Comparison of ENCODE assay signal across 8 mouse cellular contexts in the genomic region with DNA sequence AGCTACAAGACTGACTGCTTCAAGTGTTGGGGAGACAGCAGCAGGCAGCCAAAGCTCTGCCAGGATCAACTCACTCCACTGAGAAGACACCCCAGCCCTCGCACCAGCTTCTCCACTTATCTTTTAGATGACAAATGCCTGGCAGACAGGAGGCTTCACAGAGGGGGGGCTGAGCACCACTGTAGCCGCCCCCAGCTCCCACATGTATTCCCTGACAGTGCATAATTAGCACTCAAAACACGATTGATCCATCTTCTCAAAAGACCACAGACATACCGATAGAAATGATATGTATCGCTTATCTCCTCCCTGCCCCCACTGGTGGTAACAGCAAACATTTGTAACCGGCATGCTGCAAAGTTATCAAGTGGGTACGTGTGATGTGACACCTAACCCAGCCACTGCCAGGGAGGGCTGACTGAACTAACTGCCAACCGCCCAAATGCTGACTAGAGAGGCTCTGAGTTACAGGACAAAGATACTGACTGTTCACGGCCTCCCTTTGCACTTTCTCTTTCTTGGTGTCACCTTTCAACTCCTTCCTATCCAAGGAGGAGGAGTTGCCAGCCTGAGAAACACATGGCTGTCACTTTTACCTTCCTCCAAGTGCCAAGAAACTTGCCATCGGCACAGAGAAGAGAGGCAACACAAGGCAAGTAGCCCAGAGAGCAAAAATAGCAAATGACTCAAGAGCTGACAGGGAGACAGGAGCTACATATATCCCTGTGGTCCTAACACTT.
DNase-seq lines count a peak whose midpoint lies in the region; ATAC-seq and TF ChIP-seq lines count a peak whose summit lies in the region.

No protein-coding gene starts in this region.

- no peak for TF ChIP-seq CTCF in heart, postnatal 0 days (IDR thresholded peaks at IDR 0.05; ENCODE audit: low read depth)

- DNase-seq in kidney, postnatal 36 days, result no peak
- peak; percentile 63 for DNase-seq in c-Kit-positive CD71-positive TER-119-positive erythroid progenitor cells, embryonic 14.5 days (ENCODE audit: low spot score)
- peak; percentile 50 for DNase-seq in heart, postnatal 0 days (ENCODE audit: low spot score)
- DNase-seq in MN1 (ENCODE audit: low spot score), result no peak
- no peak for DNase-seq in Muller cell, postnatal 12 days (ENCODE audit: inconsistent ontology term)

- no peak overlapping the region for H3K4me2 ChIP-seq in kidney, embryonic 16.5 days (replicated peaks; ENCODE audit: low read depth, low read length)
- H3K4me2 ChIP-seq in heart, postnatal 0 days (ENCODE audit: low read depth, low read length), result no peak overlapping the region
- no peak overlapping the region for H3K4me2 ChIP-seq in hindbrain, embryonic 12.5 days (replicated peaks)

- peak; percentile 46; the same call in 1 of the 2 replicates for ATAC-seq in kidney, embryonic 16.5 days (ENCODE audit: low FRiP score, low TSS enrichment)
- peak; percentile 77 for ATAC-seq in heart, postnatal 0 days (ENCODE audit: insufficient read depth, low read depth)
- ATAC-seq in megakaryocyte, adult 5-6 weeks (ENCODE audit: poor library complexity, severe bottlenecking), result peak; percentile 28
- no peak for ATAC-seq in hindbrain, embryonic 12.5 days (ENCODE audit: low FRiP score)

- H3K9me3 ChIP-seq in kidney, embryonic 16.5 days (ENCODE audit: low read length), result no peaks in the 10 kb centered on the region
- H3K9me3 ChIP-seq in heart, postnatal 0 days (replicated peaks; ENCODE audit: control insufficient read depth, low read length), result no peaks in the 10 kb centered on the region
- no peaks in the 10 kb centered on the region for H3K9me3 ChIP-seq in hindbrain, embryonic 12.5 days (replicated peaks)

- no peak for TF ChIP-seq EP300 in heart, postnatal 0 days (IDR thresholded peaks at IDR 0.05; ENCODE audit: low read depth)

- no peaks in the 10 kb centered on the region for H3K36me3 ChIP-seq in kidney, embryonic 16.5 days (ENCODE audit: insufficient read depth, low read length)
- peaks cover 17% of the 10 kb centered on the region for H3K36me3 ChIP-seq in heart, postnatal 0 days (replicated peaks; ENCODE audit: control insufficient read depth, insufficient read depth, low read length)
- H3K36me3 ChIP-seq in hindbrain, embryonic 12.5 days, result no peaks in the 10 kb centered on the region

- no peak overlapping the region for H3K4me3 ChIP-seq in kidney, embryonic 16.5 days (ENCODE audit: low read length)
- H3K4me3 ChIP-seq in heart, postnatal 0 days (ENCODE audit: low read depth, low read length), result no peak overlapping the region
- no peak overlapping the region for H3K4me3 ChIP-seq in hindbrain, embryonic 12.5 days

- H3K27ac ChIP-seq in kidney, embryonic 16.5 days (ENCODE audit: low read length), result no peak overlapping the region
- H3K27ac ChIP-seq in heart, postnatal 0 days (ENCODE audit: low read depth), result peak overlapping the region; percentile 52
- H3K27ac ChIP-seq in hindbrain, embryonic 12.5 days, result no peak overlapping the region

- no peaks in the 10 kb centered on the region for H3K27me3 ChIP-seq in kidney, embryonic 16.5 days (ENCODE audit: insufficient read depth, low read length)
- no peaks in the 10 kb centered on the region for H3K27me3 ChIP-seq in heart, postnatal 0 days (ENCODE audit: control insufficient read depth, insufficient read depth, low read length)
- H3K27me3 ChIP-seq in hindbrain, embryonic 12.5 days, result no peaks in the 10 kb centered on the region

- WGBS in kidney, embryonic 16.5 days, result 18% methylated on average over 10 of the region's 10 CpGs
- WGBS in heart, postnatal 0 days, result 25% methylated on average over 10 of the region's 10 CpGs
- WGBS in hindbrain, embryonic 12.5 days, result 49% methylated on average over 10 of the region's 10 CpGs

- no peak overlapping the region for H3K9ac ChIP-seq in kidney, embryonic 16.5 days (replicated peaks; ENCODE audit: low read length)
- H3K9ac ChIP-seq in heart, postnatal 0 days (replicated peaks; ENCODE audit: low read depth, low read length), result no peak overlapping the region
- no peak overlapping the region for H3K9ac ChIP-seq in hindbrain, embryonic 12.5 days

- 0 out of 2 replicates have a peak, but pooled peaks cover 4% of the 10 kb centered on the region for H3K4me1 ChIP-seq in kidney, embryonic 16.5 days (ENCODE audit: insufficient read depth, low read length)
- peaks cover 7% of the 10 kb centered on the region; the same call in 1 of the 2 replicates for H3K4me1 ChIP-seq in heart, postnatal 0 days (ENCODE audit: control insufficient read depth, insufficient read depth)
- H3K4me1 ChIP-seq in hindbrain, embryonic 12.5 days, result peaks cover 4% of the 10 kb centered on the region

Comparison
In these comparisons a context has a peak if more than half of its experiments do, and no peak if none do; other contexts are left out.
1. DNase-seq: peak in c-Kit-positive CD71-positive TER-119-positive erythroid progenitor cells, embryonic 14.5 days (single experiment) and heart, postnatal 0 days (single experiment); none in kidney, postnatal 36 days (0 of 2), MN1 (single experiment) and Muller cell, postnatal 12 days (single experiment).